Mouse (Mus musculus): Measurements from ENCODE around the gene Ly86. TPM values are rescaled to one million over a fixed set of nuclear protein-coding genes. Genes with fewer than 3 reads are reported as not detected.

Gene Ly86
- polyA plus RNA-seq (2014; fragmentation: Nextera tagmentation; extraction: Ambion mirVana): 5.1 and 12.3 TPM in 2 replicates

DNA sequence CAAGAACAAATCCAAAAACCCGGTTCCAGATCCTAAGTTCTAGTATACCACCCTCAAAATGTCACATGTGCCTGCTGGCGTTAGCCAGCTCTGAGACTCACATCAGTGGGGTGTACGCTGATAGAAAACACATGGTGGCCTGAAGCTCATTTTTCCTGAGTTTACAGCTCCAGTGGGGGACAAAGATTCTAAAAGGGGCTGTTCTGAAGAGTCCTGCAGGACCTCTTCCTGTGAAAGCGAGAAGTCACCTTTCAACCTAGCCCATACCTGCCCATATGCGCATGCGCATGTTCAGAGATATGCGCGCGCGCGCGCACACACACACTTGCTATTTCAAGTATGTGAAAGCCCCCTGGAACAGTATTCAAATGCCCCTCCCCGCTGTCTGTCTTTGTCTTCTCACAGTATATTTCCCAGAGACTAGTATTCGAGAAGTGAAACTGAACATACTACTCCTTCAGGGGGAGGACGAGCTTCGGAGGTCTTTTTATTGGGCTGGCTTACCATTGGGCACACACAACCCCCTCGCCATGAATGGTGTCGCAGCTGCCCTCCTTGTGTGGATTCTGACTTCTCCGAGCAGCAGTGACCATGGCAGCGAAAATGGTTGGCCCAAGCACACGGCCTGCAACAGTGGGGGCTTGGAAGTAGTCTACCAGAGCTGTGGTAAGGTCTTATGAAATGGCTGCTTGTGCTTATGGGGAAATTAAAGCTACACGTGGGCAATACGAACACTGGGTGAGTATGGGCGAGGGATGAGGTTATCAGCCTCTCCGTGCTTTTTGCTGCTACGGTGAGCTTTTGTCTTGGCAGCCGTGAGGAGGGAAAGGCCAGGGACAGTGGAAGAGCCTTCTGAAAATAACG, at the start of gene Ly86:
Gene Ly86 (plus strand): TSS at position 300 of the 864 bp plus-strand sequence.
- Histone ChIP-seq H3K27ac (ENCODE audit: low read depth, low read length) (no peak within 1 kb of the TSS), H3K4me2 (ENCODE audit: low read depth, low read length) (no peak within 1 kb of the TSS), H3K4me1 (ENCODE audit: control insufficient read depth, insufficient read depth, low read length) (no peaks in the 10 kb centered on the region), H3K4me3 (ENCODE audit: low read depth, low read length) (no peak within 1 kb of the TSS), H3K9me3 (ENCODE audit: control insufficient read depth, low read length) (no peaks in the 10 kb centered on the region), H3K36me3 (ENCODE audit: control insufficient read depth, insufficient read depth, low read length) (no peaks in the 10 kb centered on the region), H3K27me3 (ENCODE audit: control insufficient read depth, insufficient read depth, low read length) (no peaks in the 10 kb centered on the region), H3K9ac (replicated peaks; ENCODE audit: low read depth, low read length) (no peak within 1 kb of the TSS)
- WGBS: 91% methylated on average over 28 of the region's 28 CpGs
- ATAC-seq (ENCODE audit: low read depth): no peak

- 76% methylated on average over 5 of the region's 5 CpGs for WGBS
Measured at GRCm38 (mm10) chr13:37297886-37298285, 47.1 kb upstream of the Ly86 start.

DNA sequence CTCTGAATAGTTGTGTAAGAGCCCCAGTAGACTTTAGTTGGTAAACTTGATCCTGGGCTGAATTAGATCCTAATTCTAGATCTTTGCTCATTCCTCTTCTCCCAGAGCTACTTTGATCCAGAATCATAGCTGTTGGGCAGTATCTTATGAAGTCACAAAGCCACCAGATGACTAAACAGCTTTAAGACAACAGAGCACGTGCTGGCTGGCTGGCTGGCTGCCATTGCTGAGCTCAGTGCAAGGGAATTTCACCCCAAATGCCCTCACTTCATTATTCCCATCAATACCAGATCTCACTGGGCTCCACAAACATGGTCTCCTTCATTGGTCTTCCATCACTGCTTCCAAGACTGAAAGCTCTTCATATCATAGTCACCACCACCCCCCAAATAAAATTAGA, 46.2 kb upstream of the Ly86 start:
- no peak for ATAC-seq (ENCODE audit: low read depth)
- no peaks in the 10 kb centered on the region for H3K4me1 ChIP-seq (ENCODE audit: control insufficient read depth, insufficient read depth, low read length)
- H3K9ac ChIP-seq (replicated peaks; ENCODE audit: low read depth, low read length): no peak overlapping the region
- no peak overlapping the region for H3K4me3 ChIP-seq (ENCODE audit: low read depth, low read length)
- H3K36me3 ChIP-seq (ENCODE audit: control insufficient read depth, insufficient read depth, low read length): no peaks in the 10 kb centered on the region
- no peaks in the 10 kb centered on the region for H3K9me3 ChIP-seq (ENCODE audit: control insufficient read depth, low read length)
- no peak overlapping the region for H3K4me2 ChIP-seq (ENCODE audit: low read depth, low read length)
- no peak overlapping the region for H3K27ac ChIP-seq (ENCODE audit: low read depth, low read length)
- WGBS: 38% methylated on average over 1 of the region's 1 CpGs
- H3K27me3 ChIP-seq (ENCODE audit: control insufficient read depth, insufficient read depth, low read length): no peaks in the 10 kb centered on the region

More at GRCm38 (mm10) chr13:37297886-37298285, 47.1 kb upstream of the Ly86 start:
- no peak overlapping the region for H3K4me3 ChIP-seq (ENCODE audit: low read depth, low read length)
- no peaks in the 10 kb centered on the region for H3K4me1 ChIP-seq (ENCODE audit: control insufficient read depth, insufficient read depth, low read length)
- no peaks in the 10 kb centered on the region for H3K36me3 ChIP-seq (ENCODE audit: control insufficient read depth, insufficient read depth, low read length)
- ATAC-seq (ENCODE audit: low read depth): no peak
- H3K4me2 ChIP-seq (ENCODE audit: low read depth, low read length): no peak overlapping the region
- H3K27me3 ChIP-seq (ENCODE audit: control insufficient read depth, insufficient read depth, low read length): no peaks in the 10 kb centered on the region
- no peaks in the 10 kb centered on the region for H3K9me3 ChIP-seq (ENCODE audit: control insufficient read depth, low read length)
- H3K9ac ChIP-seq (replicated peaks; ENCODE audit: low read depth, low read length): no peak overlapping the region
- H3K27ac ChIP-seq (ENCODE audit: low read depth, low read length): no peak overlapping the region

- no peak for ATAC-seq (ENCODE audit: low read depth)
- Histone ChIP-seq H3K4me2 (ENCODE audit: low read depth, low read length) (no peak overlapping the region), H3K4me3 (ENCODE audit: low read depth, low read length) (no peak overlapping the region)
Measured at GRCm38 (mm10) chr13:37302877-37303276, 42.1 kb upstream of the Ly86 start.

DNA sequence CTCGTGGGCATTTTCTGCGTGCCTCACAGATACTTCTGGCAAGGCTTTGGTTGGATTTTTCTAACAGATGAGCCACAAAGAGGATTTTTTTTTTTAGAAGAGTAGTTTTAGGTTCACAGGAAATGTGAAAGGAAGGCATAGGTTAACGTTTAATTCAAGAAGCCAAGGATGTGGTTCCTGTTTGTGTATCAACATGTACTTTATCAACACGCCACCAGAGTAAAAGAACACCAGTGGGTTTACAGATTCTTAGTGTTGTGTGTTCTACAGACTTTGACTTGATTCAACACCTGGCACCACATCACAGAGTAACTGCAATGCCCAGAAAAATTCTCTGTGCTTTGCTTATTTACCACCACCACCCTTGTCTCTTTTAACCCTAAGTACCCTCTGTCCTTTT, 37.0 kb upstream of the Ly86 start:
- no peak overlapping the region for H3K4me2 ChIP-seq (ENCODE audit: low read depth, low read length)
- H3K4me3 ChIP-seq (ENCODE audit: low read depth, low read length): no peak overlapping the region
- no peak overlapping the region for H3K27ac ChIP-seq (ENCODE audit: low read depth, low read length)
- H3K27me3 ChIP-seq (ENCODE audit: control insufficient read depth, insufficient read depth, low read length): no peaks in the 10 kb centered on the region
- peaks cover 10% of the 10 kb centered on the region; the same call in 1 of the 2 replicates for H3K4me1 ChIP-seq (ENCODE audit: control insufficient read depth, insufficient read depth, low read length)
- H3K9me3 ChIP-seq (ENCODE audit: control insufficient read depth, low read length): no peaks in the 10 kb centered on the region
- ATAC-seq (ENCODE audit: low read depth): no peak
- H3K9ac ChIP-seq (replicated peaks; ENCODE audit: low read depth, low read length): no peak overlapping the region
- 84% methylated on average over 4 of the region's 4 CpGs for WGBS
- no peaks in the 10 kb centered on the region for H3K36me3 ChIP-seq (ENCODE audit: control insufficient read depth, insufficient read depth, low read length)

More at GRCm38 (mm10) chr13:37302877-37303276, 42.1 kb upstream of the Ly86 start:
- no peak overlapping the region for H3K9ac ChIP-seq (replicated peaks; ENCODE audit: low read depth, low read length)
- 55% methylated on average over 5 of the region's 5 CpGs for WGBS
- H3K4me1 ChIP-seq (ENCODE audit: control insufficient read depth, insufficient read depth, low read length): no peaks in the 10 kb centered on the region
- H3K27ac ChIP-seq (ENCODE audit: low read depth, low read length): no peak overlapping the region
- H3K27me3 ChIP-seq (ENCODE audit: control insufficient read depth, insufficient read depth, low read length): no peaks in the 10 kb centered on the region
- H3K36me3 ChIP-seq (ENCODE audit: control insufficient read depth, insufficient read depth, low read length): no peaks in the 10 kb centered on the region
- no peaks in the 10 kb centered on the region for H3K9me3 ChIP-seq (ENCODE audit: control insufficient read depth, low read length)

GRCm38 (mm10) chr13:37309296-37309695, 35.7 kb upstream of the Ly86 start:
- ATAC-seq (ENCODE audit: low read depth): no peak
- H3K27ac ChIP-seq (ENCODE audit: low read depth, low read length): no peak overlapping the region
- no peak overlapping the region for H3K9ac ChIP-seq (replicated peaks; ENCODE audit: low read depth, low read length)
- 65% methylated on average over 5 of the region's 5 CpGs for WGBS
- no peak overlapping the region for H3K4me3 ChIP-seq (ENCODE audit: low read depth, low read length)
- no peaks in the 10 kb centered on the region for H3K9me3 ChIP-seq (ENCODE audit: control insufficient read depth, low read length)
- H3K4me1 ChIP-seq (ENCODE audit: control insufficient read depth, insufficient read depth, low read length): peaks cover 10% of the 10 kb centered on the region; the same call in 1 of the 2 replicates
- H3K36me3 ChIP-seq (ENCODE audit: control insufficient read depth, insufficient read depth, low read length): no peaks in the 10 kb centered on the region
- H3K27me3 ChIP-seq (ENCODE audit: control insufficient read depth, insufficient read depth, low read length): no peaks in the 10 kb centered on the region
- H3K4me2 ChIP-seq (ENCODE audit: low read depth, low read length): no peak overlapping the region

DNA sequence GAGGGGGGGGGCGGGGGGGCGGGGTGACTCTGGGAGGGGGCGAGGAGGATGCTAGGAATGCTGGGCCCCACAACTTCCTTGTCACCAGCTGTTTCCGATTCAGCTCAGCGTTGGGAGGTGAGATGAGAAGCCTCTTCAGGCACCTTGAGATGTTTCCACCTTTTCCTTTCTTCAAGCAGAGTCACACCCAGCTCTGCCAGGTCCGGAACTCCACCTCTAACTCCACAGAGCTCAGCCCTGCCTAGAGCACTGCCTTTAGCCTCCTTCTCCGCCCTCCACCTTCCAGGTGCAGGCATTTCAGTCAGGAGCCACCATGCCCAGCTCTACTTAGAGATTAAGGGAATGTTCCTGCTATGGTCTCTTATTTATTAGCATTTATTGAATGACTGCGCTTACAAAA, 34.7 kb upstream of the Ly86 start:
- Histone ChIP-seq H3K9me3 (ENCODE audit: control insufficient read depth, low read length) (no peaks in the 10 kb centered on the region), H3K4me2 (ENCODE audit: low read depth, low read length) (no peak overlapping the region), H3K9ac (replicated peaks; ENCODE audit: low read depth, low read length) (no peak overlapping the region), H3K4me1 (ENCODE audit: control insufficient read depth, insufficient read depth, low read length) (peaks cover 10% of the 10 kb centered on the region; the same call in 1 of the 2 replicates), H3K27me3 (ENCODE audit: control insufficient read depth, insufficient read depth, low read length) (no peaks in the 10 kb centered on the region), H3K27ac (ENCODE audit: low read depth, low read length) (no peak overlapping the region), H3K4me3 (ENCODE audit: low read depth, low read length) (no peak overlapping the region), H3K36me3 (ENCODE audit: control insufficient read depth, insufficient read depth, low read length) (no peaks in the 10 kb centered on the region)
- WGBS: 51% methylated on average over 8 of the region's 8 CpGs
- ATAC-seq (ENCODE audit: low read depth): no peak

GRCm38 (mm10) chr13:37311555-37312221, 33.3 kb upstream of the Ly86 start:
- ATAC-seq (ENCODE audit: low read depth): peak; percentile 60
- H3K9me3 ChIP-seq (ENCODE audit: control insufficient read depth, low read length): no peaks in the 10 kb centered on the region
- peak overlapping the region; percentile 59 for H3K4me2 ChIP-seq (ENCODE audit: low read depth, low read length)
- H3K4me3 ChIP-seq (ENCODE audit: low read depth, low read length): peak overlapping the region; percentile 29
- H3K4me1 ChIP-seq (ENCODE audit: control insufficient read depth, insufficient read depth, low read length): peaks cover 10% of the 10 kb centered on the region; the same call in 1 of the 2 replicates
- H3K9ac ChIP-seq (replicated peaks; ENCODE audit: low read depth, low read length): peak overlapping the region; percentile 55
- H3K36me3 ChIP-seq (ENCODE audit: control insufficient read depth, insufficient read depth, low read length): no peaks in the 10 kb centered on the region
- H3K27me3 ChIP-seq (ENCODE audit: control insufficient read depth, insufficient read depth, low read length): no peaks in the 10 kb centered on the region
- WGBS: 12% methylated on average over 27 of the region's 27 CpGs
- H3K27ac ChIP-seq (ENCODE audit: low read depth, low read length): peak overlapping the region; percentile 84
